Mouse (Mus musculus): ENCODE results near the gene Capn2. TPM values are rescaled to one million over a fixed set of nuclear protein-coding genes. Genes with fewer than 3 reads are reported as not detected.

Gene Capn2
- polyA plus RNA-seq (2011; ENCODE audit: insufficient read depth, insufficient read length, low replicate concordance, missing spikeins): 12.2 and 30.1 TPM in 2 replicates

DNA sequence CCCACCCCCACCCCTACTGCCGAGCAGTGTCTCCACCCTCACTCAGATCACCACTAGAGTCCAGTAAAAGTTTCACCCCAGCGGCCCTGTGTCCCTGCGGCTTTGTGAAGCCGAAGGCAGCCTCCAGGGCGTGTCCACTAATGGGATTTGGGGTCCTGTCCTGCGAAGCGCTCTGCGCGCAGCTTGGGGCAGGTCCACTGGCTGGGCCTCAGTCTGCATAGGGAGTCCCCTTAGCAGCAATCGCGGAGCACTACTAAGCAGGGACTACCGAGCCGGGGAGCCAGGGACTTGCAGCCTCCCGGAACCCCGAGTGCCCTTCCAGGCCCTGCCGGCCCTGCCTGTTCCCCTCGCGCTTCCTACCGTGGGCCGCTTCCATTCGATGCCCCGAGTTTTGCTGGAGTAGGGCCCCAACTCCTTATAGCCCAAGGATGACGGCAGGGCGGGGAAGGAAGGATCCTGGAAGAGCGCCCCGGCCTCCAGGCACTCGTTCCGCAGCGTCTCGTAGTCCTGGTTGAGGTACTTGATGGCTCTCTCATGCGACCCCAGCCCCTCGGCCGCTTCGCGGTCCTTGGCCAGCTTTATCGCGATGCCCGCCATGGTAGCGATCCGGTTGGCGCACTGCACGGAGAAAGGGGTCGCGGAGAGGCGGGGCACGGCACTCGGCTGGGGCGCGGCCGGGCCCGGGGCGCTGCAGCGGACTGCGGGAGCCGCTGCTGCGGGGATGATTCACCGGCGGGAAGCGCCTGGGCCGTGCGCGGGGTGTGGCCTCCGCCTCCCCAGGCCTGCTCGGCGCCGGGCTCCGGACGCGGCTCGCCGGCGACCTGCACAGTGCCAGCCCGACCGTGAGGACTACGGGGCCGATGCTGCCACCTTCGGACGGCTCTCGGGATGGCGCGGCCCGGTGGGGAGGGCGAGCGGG is at the start of gene Capn2:
Gene Capn2, minus strand, starts transcription at position 851 of the 919 bp plus-strand sequence.
- peak within 1 kb of the TSS; percentile 72 for H3K4me3 ChIP-seq (replicated peaks; ENCODE audit: control insufficient read depth, low read depth, low read length)
- under 1% methylated on average over 84 of the region's 84 CpGs for WGBS
- peak; percentile 41; the same call in 1 of the 2 replicates for TF ChIP-seq CTCF (IDR thresholded peaks at IDR 0.05; ENCODE audit: control insufficient read depth, insufficient read depth, low read length)
- TF ChIP-seq POLR2A (IDR thresholded peaks at IDR 0.05; ENCODE audit: borderline replicate concordance, control insufficient read depth, low read depth, low read length): peak; percentile 33; the same call in 1 of the 2 replicates
- peak within 1 kb of the TSS; percentile 73 for H3K27ac ChIP-seq (ENCODE audit: control insufficient read depth, insufficient read depth, low read depth, low read length, poor library complexity)
- no peaks in the 10 kb centered on the region; the same call in 1 of the 2 replicates for H3K4me1 ChIP-seq (ENCODE audit: control insufficient read depth, insufficient read depth, low read length)

DNA sequence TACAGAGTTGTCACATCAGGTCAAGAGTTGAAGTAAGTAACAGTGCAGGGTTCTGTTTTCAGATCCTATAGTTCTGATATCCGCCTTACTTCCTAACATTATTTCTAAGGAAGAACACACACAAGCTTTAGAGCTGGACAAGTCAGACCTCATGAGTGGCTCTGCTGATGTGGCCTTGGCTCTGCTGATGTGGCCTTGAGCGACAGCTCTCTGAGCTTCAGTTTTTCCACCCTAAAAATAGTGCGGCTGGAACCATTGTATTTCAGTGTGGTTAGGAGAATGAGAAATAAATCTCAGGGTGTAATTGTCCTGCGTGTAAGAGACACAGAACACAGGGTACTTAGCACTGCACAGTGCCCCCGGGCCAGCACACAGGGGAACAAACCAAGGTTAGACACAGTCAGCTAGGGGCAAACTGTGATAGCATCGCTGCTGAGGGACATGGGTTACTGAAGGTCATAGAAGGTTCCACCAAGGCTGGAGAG is 48.0 kb upstream of the Capn2 start:
- 77% methylated on average over 6 of the region's 6 CpGs for WGBS
- no peak for TF ChIP-seq CTCF (IDR thresholded peaks at IDR 0.05; ENCODE audit: control insufficient read depth, insufficient read depth, low read length)
- TF ChIP-seq POLR2A (IDR thresholded peaks at IDR 0.05; ENCODE audit: borderline replicate concordance, control insufficient read depth, low read depth, low read length): no peak
- Histone ChIP-seq H3K27ac (ENCODE audit: control insufficient read depth, insufficient read depth, low read depth, low read length, poor library complexity) (no peak overlapping the region), H3K4me1 (ENCODE audit: control insufficient read depth, insufficient read depth, low read length) (no peaks in the 10 kb centered on the region), H3K4me3 (replicated peaks; ENCODE audit: control insufficient read depth, low read depth, low read length) (no peak overlapping the region)

DNA sequence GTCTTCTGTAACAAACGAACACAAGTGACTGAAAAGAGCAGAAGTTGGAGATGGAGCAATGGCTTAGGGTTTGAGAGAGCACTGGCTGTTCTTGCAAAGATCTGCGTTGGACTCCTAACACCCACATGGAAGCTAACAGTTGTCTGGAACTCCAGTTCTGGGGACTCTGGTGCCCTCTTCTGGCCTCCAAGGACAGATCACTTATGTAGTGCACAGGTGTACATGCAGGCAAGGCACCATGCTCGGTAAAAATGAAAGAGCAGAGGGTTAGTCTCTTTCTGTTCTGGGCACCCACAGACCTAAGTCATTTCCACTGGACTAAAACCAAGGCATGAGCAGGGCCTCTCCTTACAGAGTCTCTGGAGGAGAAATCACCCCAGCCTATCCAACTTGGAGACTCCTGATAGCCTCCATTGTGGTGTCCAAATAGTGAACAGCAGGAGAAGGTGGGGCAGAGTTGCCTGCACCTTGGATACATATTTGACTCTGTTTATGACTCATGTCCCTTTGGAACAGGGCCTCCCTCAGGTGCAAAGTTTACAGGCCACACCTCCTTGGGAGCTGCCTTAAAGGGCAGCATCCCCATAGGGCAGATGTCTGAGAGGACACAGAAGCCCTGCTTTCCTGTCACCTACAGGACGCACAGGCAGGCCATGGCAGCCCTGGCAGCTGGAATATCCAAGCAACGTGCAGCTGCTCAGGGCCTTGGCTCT is 47.2 kb upstream of the Capn2 start, which contains the start of gene Capn8:
Gene Capn8, plus strand, starts transcription at position 600 of the 713 bp plus-strand sequence.
- Histone ChIP-seq H3K4me3 (replicated peaks; ENCODE audit: control insufficient read depth, low read depth, low read length) (no peak within 1 kb of the TSS), H3K27ac (ENCODE audit: control insufficient read depth, insufficient read depth, low read depth, low read length, poor library complexity) (no peak within 1 kb of the TSS), H3K4me1 (ENCODE audit: control insufficient read depth, insufficient read depth, low read length) (no peaks in the 10 kb centered on the region)
- WGBS: 53% methylated on average over 5 of the region's 5 CpGs
- TF ChIP-seq POLR2A (IDR thresholded peaks at IDR 0.05; ENCODE audit: borderline replicate concordance, control insufficient read depth, low read depth, low read length) (no peak), CTCF (IDR thresholded peaks at IDR 0.05; ENCODE audit: control insufficient read depth, insufficient read depth, low read length) (peak; percentile 35; the same call in 1 of the 2 replicates)

GRCm38 (mm10) chr1:182562576-182563370 is 45.4 kb upstream of the Capn2 start:
- WGBS: 25% methylated on average over 16 of the region's 16 CpGs
- H3K4me3 ChIP-seq (replicated peaks; ENCODE audit: control insufficient read depth, low read depth, low read length): no peak overlapping the region
- H3K4me1 ChIP-seq (ENCODE audit: control insufficient read depth, insufficient read depth, low read length): no peaks in the 10 kb centered on the region
- H3K27ac ChIP-seq (ENCODE audit: control insufficient read depth, insufficient read depth, low read depth, low read length, poor library complexity): no peak overlapping the region
- TF ChIP-seq CTCF (IDR thresholded peaks at IDR 0.05; ENCODE audit: control insufficient read depth, insufficient read depth, low read length) (no peak), POLR2A (IDR thresholded peaks at IDR 0.05; ENCODE audit: borderline replicate concordance, control insufficient read depth, low read depth, low read length) (no peak)

DNA sequence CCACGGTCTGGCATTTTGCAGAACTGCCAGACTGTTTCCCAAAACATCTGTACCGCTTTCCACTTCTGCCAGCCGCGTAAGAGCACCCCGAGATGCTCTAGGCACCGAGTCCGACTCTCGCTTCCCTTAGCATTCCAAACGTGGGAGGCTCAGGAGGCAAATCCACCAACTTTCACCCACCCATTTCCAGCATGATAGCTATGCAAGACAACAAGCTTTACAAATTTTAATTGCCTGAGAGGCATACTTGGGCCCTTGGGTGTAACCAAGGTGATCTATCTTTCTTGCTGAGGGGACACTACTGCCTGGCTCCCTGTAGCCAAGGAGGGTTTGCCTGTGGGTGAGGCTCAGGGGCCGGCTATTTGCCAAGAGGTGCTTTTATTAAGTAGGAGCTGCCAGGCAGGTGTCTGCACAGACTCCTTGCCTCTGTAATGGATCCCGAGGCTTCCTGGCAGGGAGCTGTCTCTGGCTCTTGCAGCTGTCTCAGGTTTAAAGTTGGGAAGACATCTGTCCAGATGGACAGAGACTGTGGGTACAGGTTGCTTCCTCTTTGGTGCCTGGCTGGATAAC is 44.6 kb upstream of the Capn2 start:
- 82% methylated on average over 11 of the region's 11 CpGs for WGBS
- Histone ChIP-seq H3K4me1 (ENCODE audit: control insufficient read depth, insufficient read depth, low read length) (no peaks in the 10 kb centered on the region), H3K4me3 (replicated peaks; ENCODE audit: control insufficient read depth, low read depth, low read length) (no peak overlapping the region), H3K27ac (ENCODE audit: control insufficient read depth, insufficient read depth, low read depth, low read length, poor library complexity) (no peak overlapping the region)
- TF ChIP-seq POLR2A (IDR thresholded peaks at IDR 0.05; ENCODE audit: borderline replicate concordance, control insufficient read depth, low read depth, low read length): no peak
- no peak for TF ChIP-seq CTCF (IDR thresholded peaks at IDR 0.05; ENCODE audit: control insufficient read depth, insufficient read depth, low read length)

GRCm38 (mm10) chr1:182560390-182561098 is 43.1 kb upstream of the Capn2 start:
- H3K4me3 ChIP-seq (replicated peaks; ENCODE audit: control insufficient read depth, low read depth, low read length): no peak overlapping the region
- WGBS: 15% methylated on average over 3 of the region's 3 CpGs
- no peak for TF ChIP-seq POLR2A (IDR thresholded peaks at IDR 0.05; ENCODE audit: borderline replicate concordance, control insufficient read depth, low read depth, low read length)
- peak; percentile 44 for TF ChIP-seq CTCF (IDR thresholded peaks at IDR 0.05; ENCODE audit: control insufficient read depth, insufficient read depth, low read length)
- H3K27ac ChIP-seq (ENCODE audit: control insufficient read depth, insufficient read depth, low read depth, low read length, poor library complexity): no peak overlapping the region
- no peaks in the 10 kb centered on the region for H3K4me1 ChIP-seq (ENCODE audit: control insufficient read depth, insufficient read depth, low read length)

DNA sequence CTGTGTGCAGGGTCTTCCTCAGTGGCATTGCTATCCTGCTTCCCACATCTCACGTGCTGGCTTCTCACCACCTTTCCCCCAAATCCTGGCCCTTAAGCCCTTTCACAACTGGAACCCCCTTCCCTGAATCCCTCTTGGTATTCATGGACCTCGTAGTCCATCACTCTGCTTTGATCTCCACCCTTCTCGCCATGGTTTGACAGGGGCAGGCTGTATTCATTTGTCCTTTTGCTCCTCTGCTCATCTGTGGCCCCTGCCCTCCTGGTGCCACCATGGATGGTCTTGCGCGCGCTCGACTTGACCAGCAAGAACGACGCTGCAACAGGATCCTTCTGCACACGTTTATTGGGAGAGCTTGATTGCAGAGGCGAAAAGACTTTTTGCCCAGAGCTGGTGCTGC is 42.1 kb upstream of the Capn2 start:
- 80% methylated on average over 11 of the region's 11 CpGs for WGBS
- H3K4me1 ChIP-seq (ENCODE audit: control insufficient read depth, insufficient read depth, low read length): no peaks in the 10 kb centered on the region
- H3K27ac ChIP-seq (ENCODE audit: control insufficient read depth, insufficient read depth, low read depth, low read length, poor library complexity): no peak overlapping the region
- H3K4me3 ChIP-seq (replicated peaks; ENCODE audit: control insufficient read depth, low read depth, low read length): no peak overlapping the region
- TF ChIP-seq CTCF (IDR thresholded peaks at IDR 0.05; ENCODE audit: control insufficient read depth, insufficient read depth, low read length): no peak
- no peak for TF ChIP-seq POLR2A (IDR thresholded peaks at IDR 0.05; ENCODE audit: borderline replicate concordance, control insufficient read depth, low read depth, low read length)

Data from bone marrow, adult 2 months (tissue).